ENCODE assay signal across 12 mouse cellular contexts in genomic region chr12:56457356-56457755, GRCm38 (mm10).
"Had no signal": no experiment of that assay in that cellular context is flagged by ENCODE, and none has a peak within 500 bp of the region (broad histone marks: within the 10 kb centered on the region; RNA-seq: fewer than 3 reads in every experiment).

No protein-coding gene starts in this region.

- H3K9me3 ChIP-seq: limb, embryonic 10.5 days; liver, embryonic 15.5 days had no signal

- H3K27ac ChIP-seq: left cerebral cortex, adult 2 months; limb, embryonic 10.5 days; liver, embryonic 15.5 days; neural tube, embryonic 12.5 days; stomach, postnatal 0 days had no signal

- H3K4me2 ChIP-seq: liver, embryonic 11.5 days; liver, embryonic 15.5 days; neural tube, embryonic 12.5 days had no signal

- H3K36me3 ChIP-seq: limb, embryonic 10.5 days; liver, embryonic 15.5 days; neural tube, embryonic 12.5 days had no signal

- ATAC-seq: lung, postnatal 0 days had no signal

- H3K4me3 ChIP-seq: left cerebral cortex, adult 2 months; limb, embryonic 10.5 days; liver, embryonic 15.5 days; neural tube, embryonic 12.5 days had no signal

- DNase-seq: kidney, adult 18-20 months; kidney, postnatal 25 days; lung, adult 2 months; lung, postnatal 36 days; thymus, postnatal 4 days had no signal

- H3K4me1 ChIP-seq: liver, embryonic 15.5 days had no signal

- H3K9ac ChIP-seq: liver, embryonic 15.5 days; neural tube, embryonic 12.5 days had no signal
